Mouse (Mus musculus): ENCODE data around the gene 1700017D01Rik.

- no peak for TF ChIP-seq POLR2A (IDR thresholded peaks at IDR 0.05; ENCODE audit: borderline replicate concordance, control insufficient read depth, low read depth, low read length)
- TF ChIP-seq CTCF (IDR thresholded peaks at IDR 0.05; ENCODE audit: control insufficient read depth, insufficient read depth, low read length), result no peak
These were observed 46.8 kb upstream of the 1700017D01Rik start for GRCm38 (mm10) chr19:11177464-11177863.

Measured in bone marrow, adult 2 months (tissue).